Mouse (Mus musculus) heart, embryonic 12.5 days (tissue): ENCODE data around the gene 4933414I15Rik. TPM values are rescaled to one million over a fixed set of nuclear protein-coding genes. Genes with fewer than 3 reads are reported as not detected.

Source experiments
- polyA plus RNA-seq: library from polyadenylated mRNA; unstranded; fragments of >200 nt; fragmentation: Nextera tagmentation; extraction: Ambion mirVana; gene quantifications from 2 replicates; pipeline ENCODE4 v1.2.1, GENCODE M21; 2016

Gene 4933414I15Rik
- polyA plus RNA-seq, 1 experiment from 2014 or later: not detected

Other genes with a start within 250 kb of the 4933414I15Rik start
- 18.3 and 21.0 TPM in 2 replicates for gene Zfp354c, start 116.0 kb downstream of the 4933414I15Rik start, polyA plus RNA-seq
- 0.30 and 0.47 TPM in 2 replicates for gene Zfp879, start 102.2 kb downstream of the 4933414I15Rik start, polyA plus RNA-seq
- gene Grm6, start 93.1 kb downstream of the 4933414I15Rik start, polyA plus RNA-seq: 0.10 TPM in 1 of 2 replicates, not detected in the other
- gene Zfp454, start 56.1 kb downstream of the 4933414I15Rik start, polyA plus RNA-seq: 2.8 and 2.9 TPM in 2 replicates
- 6.7 and 8.1 TPM in 2 replicates for gene Zfp2, start 27.6 kb downstream of the 4933414I15Rik start, polyA plus RNA-seq
- 0.60 and 1.1 TPM in 2 replicates for gene Zfp354b, start 12.1 kb downstream of the 4933414I15Rik start, polyA plus RNA-seq
- not detected in 2 replicates for gene Prop1, start 10.0 kb upstream of the 4933414I15Rik start, polyA plus RNA-seq
- not detected in 2 replicates for gene Olfr1378, start 22.8 kb upstream of the 4933414I15Rik start, polyA plus RNA-seq
- gene Olfr1377, start 38.2 kb upstream of the 4933414I15Rik start, polyA plus RNA-seq: not detected in 2 replicates
- gene Olfr51, start 59.8 kb upstream of the 4933414I15Rik start, polyA plus RNA-seq: not detected in 2 replicates
- gene Olfr54, start 70.5 kb upstream of the 4933414I15Rik start, polyA plus RNA-seq: not detected in 2 replicates
- gene Olfr1375, start 104.3 kb upstream of the 4933414I15Rik start, polyA plus RNA-seq: not detected in 2 replicates
- gene Zfp354a, start 115.5 kb upstream of the 4933414I15Rik start, polyA plus RNA-seq: 5.4 and 6.4 TPM in 2 replicates